Mouse (Mus musculus) stomach, embryonic 15.5 days (tissue): ENCODE results near the gene Arsg. TPM values are rescaled to one million over a fixed set of nuclear protein-coding genes. Genes with fewer than 3 reads are reported as not detected.

ENCODE experiments used
- ATAC-seq: fragments of 200-750 bp; cut with Nextera tagmentation; 2 replicates; pipeline ENCODE4 v1.8.0; 2017; ENCODE audit warnings: low read depth, moderate number of reproducible peaks, moderate TSS enrichment; ENCODE audit not compliant: insufficient read depth, low FRiP score
- H3K27ac ChIP-seq: fragments of 300-500 bp; sonication (generic); 2 replicates; pipeline ENCODE4 v1.5.1; 2015; ENCODE audit warnings: mild to moderate bottlenecking, inconsistent platforms
- H3K27me3 ChIP-seq: fragments of 300-500 bp; sonication (generic); replicated peaks from 2 replicates; pipeline ENCODE4 v1.6.1; 2015; ENCODE audit warnings: inconsistent platforms
- H3K36me3 ChIP-seq: fragments of 300-500 bp; sonication (generic); 2 replicates; pipeline ENCODE4 v1.6.1; 2015; ENCODE audit warnings: inconsistent platforms
- H3K4me1 ChIP-seq: fragments of 300-500 bp; sonication (generic); 2 replicates; pipeline ENCODE4 v1.6.1; 2015; ENCODE audit warnings: inconsistent platforms
- H3K4me2 ChIP-seq: fragments of 300-500 bp; sonication (generic); 2 replicates; pipeline ENCODE4 v1.6.1; 2015; ENCODE audit warnings: mild to moderate bottlenecking, inconsistent platforms
- H3K4me3 ChIP-seq: fragments of 300-500 bp; sonication (generic); replicated peaks from 2 replicates; pipeline ENCODE4 v1.5.1; 2015; ENCODE audit warnings: inconsistent platforms
- H3K9ac ChIP-seq: fragments of 300-500 bp; sonication (generic); 2 replicates; pipeline ENCODE4 v1.6.1; 2015; ENCODE audit warnings: inconsistent platforms
- H3K9me3 ChIP-seq: fragments of 300-500 bp; sonication (generic); 2 replicates; pipeline ENCODE4 v1.6.1; 2016; ENCODE audit warnings: inconsistent platforms
- WGBS: fragments of 180-500 bp; shearing (Covaris S2); methylation state at CpG from one replicate; pipeline ENCODE4 v1.1.7; 2015; 5-methylcytosine and 5-hydroxymethylcytosine counted together
- polyA plus RNA-seq: library from polyadenylated mRNA; unstranded; fragments of >200 nt; fragmentation: Nextera tagmentation; extraction: Ambion mirVana; gene quantifications from 2 replicates; pipeline ENCODE4 v1.2.1, GENCODE M21; 2015

Arsg gene
- polyA plus RNA-seq, 1 experiment from 2014 or later = 3.8 TPM

- WGBS = 37% methylated on average over 15 of the region's 15 CpGs
- Histone ChIP-seq H3K9me3 (no peaks in the 10 kb centered on the region), H3K36me3 (no peaks in the 10 kb centered on the region), H3K4me1 (peaks cover 3% of the 10 kb centered on the region; the same call in 1 of the 2 replicates), H3K4me2 (peak overlapping the region; percentile 93), H3K4me3 (peak overlapping the region; percentile 74), H3K9ac (no peak overlapping the region), H3K27me3 (no peaks in the 10 kb centered on the region), H3K27ac (peak overlapping the region; percentile 42; the same call in 1 of the 2 replicates)
- no peak for ATAC-seq
These were observed 2.0 kb upstream of the Arsg start for GRCm38 (mm10) chr11:109470921-109471861.

- peak overlapping the region; percentile 93 for H3K4me2 ChIP-seq
- H3K27me3 ChIP-seq = no peaks in the 10 kb centered on the region
- no peaks in the 10 kb centered on the region for H3K36me3 ChIP-seq
- peak overlapping the region; percentile 92 for H3K27ac ChIP-seq
- H3K4me1 ChIP-seq = peaks cover 3% of the 10 kb centered on the region; the same call in 1 of the 2 replicates
- no peaks in the 10 kb centered on the region for H3K9me3 ChIP-seq
- peak overlapping the region; percentile 76; the same call in 1 of the 2 replicates for H3K9ac ChIP-seq
- WGBS = under 1% methylated on average over 31 of the region's 33 CpGs
- peak overlapping the region; percentile 74 for H3K4me3 ChIP-seq
- no peak for ATAC-seq
These were observed 943 bp upstream of the Arsg start for GRCm38 (mm10) chr11:109472171-109472691.

- H3K27ac ChIP-seq = peak overlapping the region; percentile 92
- no peaks in the 10 kb centered on the region for H3K27me3 ChIP-seq
- peak overlapping the region; percentile 76; the same call in 1 of the 2 replicates for H3K9ac ChIP-seq
- H3K9me3 ChIP-seq = no peaks in the 10 kb centered on the region
- WGBS = 0% methylated on average over 13 of the region's 13 CpGs
- peaks cover 3% of the 10 kb centered on the region; the same call in 1 of the 2 replicates for H3K4me1 ChIP-seq
- no peak for ATAC-seq
- H3K4me3 ChIP-seq = peak overlapping the region; percentile 74
- H3K4me2 ChIP-seq = peak overlapping the region; percentile 93
- no peaks in the 10 kb centered on the region for H3K36me3 ChIP-seq
These were observed 378 bp upstream of the Arsg start for GRCm38 (mm10) chr11:109472821-109473170.

GRCm38 (mm10) chr11:109474086-109474742 lies 1.0 kb downstream of the Arsg start:
- no peak for ATAC-seq
- WGBS = 13% methylated on average over 14 of the region's 14 CpGs
- H3K4me1 ChIP-seq = peaks cover 3% of the 10 kb centered on the region; the same call in 1 of the 2 replicates

GRCm38 (mm10) chr11:109474836-109475235 lies 1.7 kb downstream of the Arsg start:
- Histone ChIP-seq H3K9ac (no peak overlapping the region), H3K4me3 (no peak overlapping the region), H3K9me3 (no peaks in the 10 kb centered on the region), H3K36me3 (no peaks in the 10 kb centered on the region), H3K4me1 (peaks cover 3% of the 10 kb centered on the region; the same call in 1 of the 2 replicates), H3K27me3 (no peaks in the 10 kb centered on the region), H3K4me2 (no peak overlapping the region), H3K27ac (no peak overlapping the region)
- WGBS = 86% methylated on average over 13 of the region's 13 CpGs
- ATAC-seq = no peak

More at GRCm38 (mm10) chr11:109474086-109474742, 1.0 kb downstream of the Arsg start:
- H3K27me3 ChIP-seq = no peaks in the 10 kb centered on the region
- peak overlapping the region; percentile 92 for H3K27ac ChIP-seq
- H3K4me3 ChIP-seq = peak overlapping the region; percentile 74
- H3K4me2 ChIP-seq = peak overlapping the region; percentile 93
- H3K9ac ChIP-seq = peak overlapping the region; percentile 76; the same call in 1 of the 2 replicates
- no peaks in the 10 kb centered on the region for H3K9me3 ChIP-seq
- no peaks in the 10 kb centered on the region for H3K36me3 ChIP-seq

GRCm38 (mm10) chr11:109475717-109476116 lies 2.5 kb downstream of the Arsg start:
- Histone ChIP-seq H3K27ac (no peak overlapping the region), H3K4me3 (no peak overlapping the region), H3K4me1 (peaks cover 3% of the 10 kb centered on the region; the same call in 1 of the 2 replicates), H3K36me3 (no peaks in the 10 kb centered on the region), H3K9ac (no peak overlapping the region), H3K4me2 (no peak overlapping the region), H3K27me3 (no peaks in the 10 kb centered on the region), H3K9me3 (no peaks in the 10 kb centered on the region)
- 83% methylated on average over 4 of the region's 4 CpGs for WGBS
- ATAC-seq = no peak

- no peak overlapping the region for H3K4me3 ChIP-seq
- no peak for ATAC-seq
- no peak overlapping the region for H3K9ac ChIP-seq
- H3K36me3 ChIP-seq = no peaks in the 10 kb centered on the region
- no peaks in the 10 kb centered on the region for H3K27me3 ChIP-seq
- H3K27ac ChIP-seq = no peak overlapping the region
- H3K4me1 ChIP-seq = peaks cover 3% of the 10 kb centered on the region; the same call in 1 of the 2 replicates
- H3K9me3 ChIP-seq = no peaks in the 10 kb centered on the region
- no peak overlapping the region for H3K4me2 ChIP-seq
- WGBS = 64% methylated on average over 2 of the region's 2 CpGs
These were observed 3.1 kb downstream of the Arsg start for GRCm38 (mm10) chr11:109476241-109476640.

- WGBS = 56% methylated on average over 6 of the region's 6 CpGs
- ATAC-seq = no peak
These were observed 3.5 kb downstream of the Arsg start for GRCm38 (mm10) chr11:109476653-109477052.

GRCm38 (mm10) chr11:109477606-109478380 lies 4.6 kb downstream of the Arsg start:
- Histone ChIP-seq H3K27ac (no peak overlapping the region), H3K4me1 (peaks cover 3% of the 10 kb centered on the region; the same call in 1 of the 2 replicates), H3K4me3 (no peak overlapping the region), H3K36me3 (no peaks in the 10 kb centered on the region), H3K27me3 (no peaks in the 10 kb centered on the region), H3K4me2 (no peak overlapping the region), H3K9ac (no peak overlapping the region), H3K9me3 (no peaks in the 10 kb centered on the region)
- no peak for ATAC-seq
- WGBS = 48% methylated on average over 16 of the region's 16 CpGs

More at GRCm38 (mm10) chr11:109476653-109477052, 3.5 kb downstream of the Arsg start:
- Histone ChIP-seq H3K4me3 (no peak overlapping the region), H3K36me3 (no peaks in the 10 kb centered on the region), H3K9me3 (no peaks in the 10 kb centered on the region), H3K9ac (no peak overlapping the region), H3K4me1 (peaks cover 3% of the 10 kb centered on the region; the same call in 1 of the 2 replicates), H3K4me2 (no peak overlapping the region), H3K27ac (no peak overlapping the region), H3K27me3 (no peaks in the 10 kb centered on the region)

- H3K9ac ChIP-seq = no peak overlapping the region
- 67% methylated on average over 16 of the region's 16 CpGs for WGBS
- no peaks in the 10 kb centered on the region for H3K9me3 ChIP-seq
- H3K27me3 ChIP-seq = no peaks in the 10 kb centered on the region
- H3K27ac ChIP-seq = no peak overlapping the region
- no peak overlapping the region for H3K4me2 ChIP-seq
- H3K4me3 ChIP-seq = no peak overlapping the region
- no peaks in the 10 kb centered on the region for H3K36me3 ChIP-seq
- H3K4me1 ChIP-seq = no peaks in the 10 kb centered on the region
- no peak for ATAC-seq
These were observed 6.6 kb downstream of the Arsg start for GRCm38 (mm10) chr11:109479575-109480285.

GRCm38 (mm10) chr11:109480440-109480839 lies 7.3 kb downstream of the Arsg start:
- H3K27ac ChIP-seq = no peak overlapping the region
- 68% methylated on average over 8 of the region's 8 CpGs for WGBS
- no peaks in the 10 kb centered on the region for H3K27me3 ChIP-seq
- no peak overlapping the region for H3K9ac ChIP-seq
- H3K4me1 ChIP-seq = no peaks in the 10 kb centered on the region
- no peaks in the 10 kb centered on the region for H3K36me3 ChIP-seq
- ATAC-seq = no peak
- H3K9me3 ChIP-seq = no peaks in the 10 kb centered on the region
- H3K4me2 ChIP-seq = no peak overlapping the region
- no peak overlapping the region for H3K4me3 ChIP-seq
